7 mouse cellular contexts compared by ENCODE assay signal in the genomic region with DNA sequence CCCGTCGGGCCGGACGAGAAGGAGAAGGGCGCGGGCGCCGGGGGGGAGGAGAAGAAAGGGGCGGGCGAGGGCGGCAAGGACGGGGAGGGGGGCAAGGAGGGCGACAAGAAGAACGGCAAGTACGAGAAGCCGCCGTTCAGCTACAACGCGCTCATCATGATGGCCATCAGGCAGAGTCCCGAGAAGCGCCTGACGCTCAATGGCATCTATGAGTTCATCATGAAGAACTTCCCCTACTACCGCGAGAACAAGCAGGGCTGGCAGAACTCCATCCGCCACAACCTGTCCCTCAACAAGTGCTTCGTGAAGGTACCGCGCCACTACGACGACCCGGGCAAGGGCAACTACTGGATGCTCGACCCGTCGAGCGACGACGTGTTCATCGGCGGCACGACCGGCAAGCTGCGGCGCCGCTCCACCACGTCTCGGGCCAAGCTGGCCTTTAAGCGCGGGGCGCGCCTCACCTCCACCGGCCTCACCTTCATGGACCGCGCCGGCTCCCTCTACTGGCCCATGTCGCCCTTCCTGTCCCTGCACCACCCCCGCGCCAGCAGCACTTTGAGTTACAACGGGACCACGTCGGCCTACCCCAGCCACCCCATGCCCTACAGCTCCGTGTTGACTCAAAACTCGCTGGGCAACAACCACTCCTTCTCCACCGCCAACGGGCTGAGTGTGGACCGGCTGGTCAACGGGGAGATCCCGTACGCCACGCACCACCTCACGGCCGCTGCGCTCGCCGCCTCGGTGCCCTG. TPM values are rescaled to one million over a fixed set of nuclear protein-coding genes. Genes with fewer than 3 reads are reported as not detected.
DNase-seq lines count a peak whose midpoint lies in the region; ATAC-seq and TF ChIP-seq lines count a peak whose summit lies in the region.

A gene (plus strand): TSS at position 299 of the 755 bp plus-strand sequence.

- H3K27me3 ChIP-seq in midbrain, embryonic 14.5 days (ENCODE audit: control insufficient read depth, insufficient read depth, low read length), result peaks cover 71% of the 10 kb centered on the region

- no peaks in the 10 kb centered on the region for H3K4me1 ChIP-seq in embryonic fibroblast, embryonic 13.5 days (ENCODE audit: control insufficient read depth, insufficient read depth, low read length)
- H3K4me1 ChIP-seq in midbrain, embryonic 14.5 days (ENCODE audit: control insufficient read depth, insufficient read depth, low read length), result no peaks in the 10 kb centered on the region

- peak within 1 kb of the TSS; percentile 44 for H3K4me2 ChIP-seq in midbrain, embryonic 14.5 days (ENCODE audit: low read length)

- DNase-seq in right cerebral cortex, adult 18-20 months, result peak; percentile 68
- no peak for DNase-seq in right cerebral cortex, postnatal 36 days (ENCODE audit: low spot score in 2 of 2)
- peak in 1 of 2 experiments; percentile 52 for DNase-seq in layer of hippocampus, adult 8-10 months (ENCODE audit: low spot score in 2 of 2)
- DNase-seq in midbrain, embryonic 14.5 days, result peak; percentile 54
- no peak for DNase-seq in adrenal gland, postnatal 14 days
- no peak for DNase-seq in cerebellum, postnatal 36 days

- no peaks in the 10 kb centered on the region for H3K36me3 ChIP-seq in midbrain, embryonic 14.5 days (ENCODE audit: control insufficient read depth, insufficient read depth, low read length)

- H3K4me3 ChIP-seq in embryonic fibroblast, embryonic 13.5 days (ENCODE audit: insufficient read depth, low read length), result peak within 1 kb of the TSS; percentile 33
- peak within 1 kb of the TSS; percentile 25 for H3K4me3 ChIP-seq in midbrain, embryonic 14.5 days (replicated peaks; ENCODE audit: low read depth, low read length)

- no peak for TF ChIP-seq CTCF in embryonic fibroblast, embryonic 13.5 days (IDR thresholded peaks at IDR 0.05; ENCODE audit: borderline replicate concordance, insufficient read depth, low read length)

- no peaks in the 10 kb centered on the region for H3K9me3 ChIP-seq in midbrain, embryonic 14.5 days (ENCODE audit: control insufficient read depth, low read length)

- H3K9ac ChIP-seq in midbrain, embryonic 14.5 days (replicated peaks; ENCODE audit: low read length), result no peak within 1 kb of the TSS

- no peak for TF ChIP-seq POLR2A in embryonic fibroblast, embryonic 13.5 days (IDR thresholded peaks at IDR 0.05; ENCODE audit: low read depth, low read length)

- ATAC-seq in midbrain, embryonic 14.5 days (ENCODE audit: low FRiP score, low TSS enrichment), result 0 out of 2 replicates have a peak, but pooled peaks have one; percentile 18

- under 1% methylated on average over 67 of the region's 75 CpGs for WGBS in midbrain, embryonic 14.5 days

- peak within 1 kb of the TSS; percentile 61 for H3K27ac ChIP-seq in embryonic fibroblast, embryonic 13.5 days (ENCODE audit: insufficient read depth, low read length)
- H3K27ac ChIP-seq in midbrain, embryonic 14.5 days (replicated peaks; ENCODE audit: low read depth, low read length), result no peak within 1 kb of the TSS

RNA-seq across cellular contexts. Expression of the gene that starts here (rescaled TPM):
- 0.16 and 0.27 TPM in 2 replicates for polyA plus RNA-seq in embryonic fibroblast, embryonic 13.5 days (2011; ENCODE audit: insufficient read length, low read depth, missing spikeins)
- 10 to 100 TPM in 3 of 4 experiments, 1 to 10 TPM in 1; 6.2 to 16.4 (median 10.8) TPM for total RNA-seq in layer of hippocampus, adult 8-10 months (2022)
- not detected in 2 replicates for polyA plus RNA-seq in midbrain, embryonic 14.5 days (2014; fragmentation: Nextera tagmentation; extraction: Ambion mirVana)
- not detected in 2 replicates for total RNA-seq in adrenal gland, postnatal 14 days (2021)

Comparison
In these comparisons a context has a peak if more than half of its experiments do, and no peak if none do; other contexts are left out.
1. Peak in DNase-seq, ATAC-seq, H3K4me3 ChIP-seq and H3K4me2 ChIP-seq in midbrain, embryonic 14.5 days; RNA of the gene not detected or under 1 TPM.